Mouse (Mus musculus) stomach, embryonic 14.5 days (tissue): ENCODE results near the gene Itga1. TPM values are rescaled to one million over a fixed set of nuclear protein-coding genes. Genes with fewer than 3 reads are reported as not detected.

ENCODE experiments used
- ATAC-seq: fragments of 200-750 bp; cut with Nextera tagmentation; 2 replicates; pipeline ENCODE4 v1.8.0; 2017; ENCODE audit warnings: low read depth, moderate TSS enrichment; ENCODE audit not compliant: insufficient number of reproducible peaks, insufficient read depth, low FRiP score
- H3K27ac ChIP-seq: fragments of 300-500 bp; sonication (generic); 2 replicates; pipeline ENCODE4 v1.5.1; 2014; ENCODE audit warnings: mild to moderate bottlenecking, low read length, moderate library complexity, mixed read lengths
- H3K27me3 ChIP-seq: fragments of 300-500 bp; sonication (generic); 2 replicates; pipeline ENCODE4 v1.6.1; 2014; ENCODE audit warnings: low read length, control low read depth, mixed read lengths; ENCODE audit not compliant: control insufficient read depth, insufficient read depth
- H3K36me3 ChIP-seq: fragments of 300-500 bp; sonication (generic); 2 replicates; pipeline ENCODE4 v1.6.1; 2014; ENCODE audit warnings: mild to moderate bottlenecking, control low read depth, low read length, moderate library complexity, mixed read lengths; ENCODE audit not compliant: control insufficient read depth, insufficient read depth
- H3K4me1 ChIP-seq: fragments of 300-500 bp; sonication (generic); 2 replicates; pipeline ENCODE4 v1.6.1; 2014; ENCODE audit warnings: low read length, control low read depth, mixed read lengths; ENCODE audit not compliant: control insufficient read depth, insufficient read depth
- H3K4me2 ChIP-seq: fragments of 300-500 bp; sonication (generic); replicated peaks from 2 replicates; pipeline ENCODE4 v1.6.1; 2014; ENCODE audit warnings: low read depth, low read length, control low read depth
- H3K4me3 ChIP-seq: fragments of 300-500 bp; sonication (generic); 2 replicates; pipeline ENCODE4 v1.5.1; 2014; ENCODE audit warnings: low read depth, low read length, control low read depth
- H3K9ac ChIP-seq: fragments of 300-500 bp; sonication (generic); replicated peaks from 2 replicates; pipeline ENCODE4 v1.6.1; 2014; ENCODE audit warnings: low read depth, mild to moderate bottlenecking, control low read depth, low read length, moderate library complexity, mixed read lengths
- H3K9me3 ChIP-seq: fragments of 300-500 bp; sonication (generic); 2 replicates; pipeline ENCODE4 v1.6.1; 2016; ENCODE audit warnings: low read depth, low read length, control low read depth; ENCODE audit not compliant: control insufficient read depth
- WGBS: fragments of 180-500 bp; shearing (Covaris S2); extraction: QIAGEN DNeasy Blood & Tissue Kit; methylation state at CpG from one replicate; pipeline ENCODE4 v1.1.7; 2014; 5-methylcytosine and 5-hydroxymethylcytosine counted together
- polyA plus RNA-seq: library from polyadenylated mRNA; unstranded; fragments of >200 nt; fragmentation: Nextera tagmentation; extraction: Ambion mirVana; gene quantifications from 2 replicates; pipeline ENCODE4 v1.2.1, GENCODE M21; 2014

Gene Itga1
- polyA plus RNA-seq, 1 experiment from 2014 or later, result 40.9 TPM

DNA sequence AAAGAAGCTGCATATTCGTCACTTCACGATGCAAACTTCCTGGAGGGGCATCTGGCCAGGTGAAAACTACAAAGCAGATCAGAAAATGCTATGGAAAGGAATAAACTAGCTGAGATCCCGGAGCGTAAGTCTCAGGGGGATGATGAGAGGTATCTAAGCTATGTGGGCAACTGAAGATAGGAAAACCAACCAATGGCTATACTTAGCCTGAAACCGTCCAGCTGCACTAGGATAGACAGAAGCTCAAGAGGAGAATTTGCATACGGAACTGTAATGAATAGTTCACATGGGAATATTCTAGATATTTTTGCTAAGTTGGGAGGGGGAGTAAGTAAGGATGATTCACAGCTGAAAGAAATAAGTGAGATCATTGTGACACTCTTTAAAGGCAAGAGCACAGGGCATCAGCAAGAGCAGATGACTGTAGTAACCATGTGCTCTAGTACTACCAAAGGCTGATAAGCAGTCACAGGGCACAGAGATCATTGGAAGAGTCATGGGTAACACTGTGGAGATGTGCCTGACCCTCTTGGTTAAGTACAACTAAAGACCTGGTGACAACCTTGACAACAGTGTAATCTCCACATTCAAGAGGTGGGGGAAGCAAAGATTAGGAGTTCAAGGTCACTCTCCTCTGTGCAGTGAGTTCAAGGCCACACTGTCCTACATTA lies 79.5 kb downstream of the Itga1 start:
- WGBS, result 90% methylated on average over 6 of the region's 6 CpGs
- no peak overlapping the region for H3K4me3 ChIP-seq

DNA sequence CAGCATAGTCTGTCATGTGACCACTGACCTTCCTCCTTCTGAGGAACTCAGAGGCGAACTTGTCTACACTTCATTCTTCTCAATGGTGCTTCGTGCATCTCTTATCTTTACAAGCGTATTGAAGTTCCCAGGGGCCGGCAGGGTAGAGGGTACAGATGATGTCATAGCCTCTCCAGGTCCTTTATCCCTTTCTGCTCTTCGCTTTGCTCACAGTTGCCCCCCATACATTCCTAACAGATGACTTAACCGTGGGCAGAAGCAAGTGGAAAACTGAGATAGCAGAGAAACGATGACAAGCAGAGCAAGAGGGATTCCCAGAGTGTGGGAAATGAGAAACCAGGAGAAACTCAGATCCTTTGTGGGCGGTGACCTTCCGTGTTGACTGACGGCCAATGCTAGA lies 80.4 kb downstream of the Itga1 start:
- Histone ChIP-seq H3K9me3 (no peaks in the 10 kb centered on the region), H3K4me2 (no peak overlapping the region), H3K36me3 (no peaks in the 10 kb centered on the region), H3K27me3 (no peaks in the 10 kb centered on the region), H3K4me1 (0 out of 2 replicates have a peak, but pooled peaks cover 4% of the 10 kb centered on the region), H3K9ac (no peak overlapping the region), H3K27ac (no peak overlapping the region), H3K4me3 (no peak overlapping the region)
- 69% methylated on average over 10 of the region's 10 CpGs for WGBS
- ATAC-seq, result no peak

More for the DNA sequence above, 79.5 kb downstream of the Itga1 start:
- Histone ChIP-seq H3K27me3 (no peaks in the 10 kb centered on the region), H3K4me1 (0 out of 2 replicates have a peak, but pooled peaks cover 4% of the 10 kb centered on the region), H3K27ac (no peak overlapping the region), H3K9me3 (no peaks in the 10 kb centered on the region), H3K9ac (no peak overlapping the region), H3K4me2 (no peak overlapping the region), H3K36me3 (no peaks in the 10 kb centered on the region)
- ATAC-seq, result no peak

GRCm38 (mm10) chr13:115020727-115021126 lies 81.0 kb downstream of the Itga1 start:
- no peaks in the 10 kb centered on the region for H3K9me3 ChIP-seq
- H3K4me3 ChIP-seq, result no peak overlapping the region
- H3K36me3 ChIP-seq, result no peaks in the 10 kb centered on the region
- H3K9ac ChIP-seq, result no peak overlapping the region
- no peaks in the 10 kb centered on the region for H3K4me1 ChIP-seq
- no peak overlapping the region for H3K27ac ChIP-seq
- no peak for ATAC-seq
- WGBS, result 92% methylated on average over 4 of the region's 4 CpGs
- no peak overlapping the region for H3K4me2 ChIP-seq
- H3K27me3 ChIP-seq, result no peaks in the 10 kb centered on the region

DNA sequence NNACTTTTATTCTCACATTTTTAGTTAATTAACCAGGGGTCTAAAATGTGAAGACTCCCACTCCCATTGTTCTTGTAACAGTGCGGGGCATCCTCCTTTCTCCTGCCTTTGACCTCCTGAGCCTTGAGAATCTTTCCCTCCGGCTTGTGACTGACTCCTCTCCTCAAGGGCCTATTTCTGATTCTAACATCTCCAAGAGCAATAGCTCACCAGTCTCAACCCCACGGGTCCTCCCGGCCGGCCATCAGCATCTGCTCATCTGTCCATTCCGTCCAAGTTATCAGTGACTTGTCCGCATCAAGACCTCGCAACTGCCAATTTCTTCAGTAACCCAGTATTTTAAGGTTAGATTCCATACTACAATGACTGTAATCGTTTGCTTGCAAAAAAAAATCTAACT lies 84.2 kb downstream of the Itga1 start:
- no peaks in the 10 kb centered on the region for H3K4me1 ChIP-seq
- H3K4me3 ChIP-seq, result no peak overlapping the region
- H3K9me3 ChIP-seq, result no peaks in the 10 kb centered on the region
- H3K27ac ChIP-seq, result no peak overlapping the region
- H3K4me2 ChIP-seq, result no peak overlapping the region
- no peaks in the 10 kb centered on the region for H3K36me3 ChIP-seq
- no peak for ATAC-seq
- H3K9ac ChIP-seq, result no peak overlapping the region
- no peaks in the 10 kb centered on the region for H3K27me3 ChIP-seq
- 89% methylated on average over 9 of the region's 9 CpGs for WGBS

GRCm38 (mm10) chr13:115011547-115011946 lies 90.2 kb downstream of the Itga1 start:
- Histone ChIP-seq H3K4me1 (0 out of 2 replicates have a peak, but pooled peaks cover 2% of the 10 kb centered on the region), H3K4me2 (no peak overlapping the region), H3K36me3 (no peaks in the 10 kb centered on the region; the same call in 1 of the 2 replicates), H3K27me3 (no peaks in the 10 kb centered on the region), H3K9me3 (no peaks in the 10 kb centered on the region), H3K27ac (no peak overlapping the region), H3K9ac (no peak overlapping the region), H3K4me3 (no peak overlapping the region)
- 53% methylated on average over 6 of the region's 6 CpGs for WGBS
- ATAC-seq, result no peak

GRCm38 (mm10) chr13:115006213-115006835 lies 95.4 kb downstream of the Itga1 start:
- ATAC-seq, result no peak
- H3K4me2 ChIP-seq, result no peak overlapping the region
- H3K36me3 ChIP-seq, result no peaks in the 10 kb centered on the region; the same call in 1 of the 2 replicates
- H3K27me3 ChIP-seq, result no peaks in the 10 kb centered on the region
- no peak overlapping the region for H3K9ac ChIP-seq
- H3K4me3 ChIP-seq, result no peak overlapping the region
- no peaks in the 10 kb centered on the region for H3K9me3 ChIP-seq
- 41% methylated on average over 9 of the region's 9 CpGs for WGBS
- H3K4me1 ChIP-seq, result 0 out of 2 replicates have a peak, but pooled peaks cover 2% of the 10 kb centered on the region
- H3K27ac ChIP-seq, result no peak overlapping the region

- Histone ChIP-seq H3K9ac (no peak overlapping the region), H3K36me3 (no peaks in the 10 kb centered on the region), H3K4me1 (0 out of 2 replicates have a peak, but pooled peaks cover 2% of the 10 kb centered on the region), H3K9me3 (no peaks in the 10 kb centered on the region), H3K4me2 (no peak overlapping the region), H3K4me3 (no peak overlapping the region), H3K27me3 (no peaks in the 10 kb centered on the region), H3K27ac (no peak overlapping the region)
- 68% methylated on average over 6 of the region's 6 CpGs for WGBS
- ATAC-seq, result no peak
Observed at GRCm38 (mm10) chr13:115005342-115005741, 96.4 kb downstream of the Itga1 start.

- 44% methylated on average over 7 of the region's 7 CpGs for WGBS
- H3K4me2 ChIP-seq, result no peak overlapping the region
- H3K4me3 ChIP-seq, result no peak overlapping the region
- no peaks in the 10 kb centered on the region for H3K36me3 ChIP-seq
- H3K27ac ChIP-seq, result no peak overlapping the region
- no peak overlapping the region for H3K9ac ChIP-seq
- no peaks in the 10 kb centered on the region for H3K27me3 ChIP-seq
- H3K4me1 ChIP-seq, result 0 out of 2 replicates have a peak, but pooled peaks cover 2% of the 10 kb centered on the region
- H3K9me3 ChIP-seq, result no peaks in the 10 kb centered on the region
- ATAC-seq, result no peak
Observed at GRCm38 (mm10) chr13:115003444-115004053, 98.2 kb downstream of the Itga1 start.
